Mouse (Mus musculus) liver, adult 2 months (tissue): ENCODE measurements at regions not wholly inside any gene's neighbourhood (a gene's known extent, or its start where the extent isn't known, plus 50 kb on each side); places are given as distances from the start of the nearest gene placed in this dataset.

Experiments used
- CTCF ChIP-seq: fragments of 200-500 bp; IDR thresholded peaks from 2 replicates; pipeline ENCODE4 v1.5.1; 2011; ENCODE audit warnings: low read depth, low read length, control low read depth
- POLR2A ChIP-seq: fragments of 200-500 bp; IDR thresholded peaks from 2 replicates; pipeline ENCODE4 v1.6.1; 2011; ENCODE audit warnings: low read length, control low read depth; ENCODE audit not compliant: insufficient read depth; ENCODE audit errors: extremely low read depth

GRCm38 (mm10) chr8:127799849-127800471 lies 558.4 kb upstream of the Nrp1 start:
- no peak for TF ChIP-seq CTCF
- no peak for TF ChIP-seq POLR2A
